In genomic region chr10:70169044-70169443, GRCm38 (mm10) we compare ENCODE assay signal across 10 mouse cellular contexts. TPM values are rescaled to one million over a fixed set of nuclear protein-coding genes. Genes with fewer than 3 reads are reported as not detected.
DNase-seq lines count a peak whose midpoint lies in the region; ATAC-seq and TF ChIP-seq lines count a peak whose summit lies in the region.
"Had no signal": no experiment of that assay in that cellular context is flagged by ENCODE, and none has a peak within 500 bp of the region (broad histone marks: within the 10 kb centered on the region; RNA-seq: fewer than 3 reads in every experiment).

No protein-coding gene starts in this region.

- H3K27ac ChIP-seq in hindbrain, embryonic 15.5 days (replicated peaks): peak overlapping the region; percentile 22; the same call in 1 of the 2 replicates
- H3K27ac ChIP-seq in midbrain, postnatal 0 days (ENCODE audit: low read depth, low read length): no peak overlapping the region
- H3K27ac ChIP-seq: lung, embryonic 15.5 days had no signal

- 48% methylated on average over 18 of the region's 18 CpGs for WGBS in hindbrain, embryonic 15.5 days
- 49% methylated on average over 18 of the region's 18 CpGs for WGBS in midbrain, postnatal 0 days

- peak; percentile 51; the same call in 1 of the 2 replicates for ATAC-seq in hindbrain, embryonic 15.5 days (ENCODE audit: low FRiP score, low read depth)
- ATAC-seq in midbrain, postnatal 0 days (ENCODE audit: low FRiP score): peak; percentile 50; the same call in 1 of the 2 replicates
- ATAC-seq in megakaryocyte-erythroid progenitor cell, adult 5-6 weeks (replicated peaks; ENCODE audit: low FRiP score, low TSS enrichment, poor library complexity, severe bottlenecking): no peak

- H3K9me3 ChIP-seq in hindbrain, embryonic 15.5 days: no peaks in the 10 kb centered on the region
- no peaks in the 10 kb centered on the region for H3K9me3 ChIP-seq in midbrain, postnatal 0 days (ENCODE audit: low read length)
- H3K9me3 ChIP-seq: lung, embryonic 15.5 days had no signal

- H3K36me3 ChIP-seq in hindbrain, embryonic 15.5 days: 0 out of 2 replicates have a peak, but pooled peaks cover 6% of the 10 kb centered on the region
- H3K36me3 ChIP-seq in midbrain, postnatal 0 days (ENCODE audit: insufficient read depth, low read length): peaks cover 8% of the 10 kb centered on the region; the same call in 1 of the 2 replicates

- H3K4me3 ChIP-seq in hindbrain, embryonic 15.5 days: no peak overlapping the region
- H3K4me3 ChIP-seq in midbrain, postnatal 0 days (ENCODE audit: low read depth, low read length): no peak overlapping the region
- H3K4me3 ChIP-seq: lung, embryonic 15.5 days had no signal

- DNase-seq in heart, adult 11 months: peak; percentile 92
- DNase-seq in heart, postnatal 25 days (ENCODE audit: low spot score): no peak
- peak; percentile 31 for DNase-seq in heart, adult 8-10 months (ENCODE audit: low spot score)
- DNase-seq in midbrain, postnatal 0 days (ENCODE audit: low spot score): peak; percentile 51
- DNase-seq in cerebellum, adult 18-20 months: no peak
- no peak for DNase-seq in embryo, embryonic 10.5 days (ENCODE audit: low spot score)
- DNase-seq: cerebellum, postnatal 14 days had no signal

- intact Hi-C loops in heart, postnatal 25 days (cut with DNase I): no loop called here

- TF ChIP-seq CTCF in midbrain, postnatal 0 days (IDR thresholded peaks at IDR 0.05): no peak

- H3K4me1 ChIP-seq in hindbrain, embryonic 15.5 days (replicated peaks): peaks cover 17% of the 10 kb centered on the region
- no peaks in the 10 kb centered on the region for H3K4me1 ChIP-seq in midbrain, postnatal 0 days (ENCODE audit: insufficient read depth, low read length)

- H3K4me2 ChIP-seq in hindbrain, embryonic 15.5 days: 0 out of 2 replicates have a peak overlapping the region, but pooled peaks have one; percentile 2
- H3K4me2 ChIP-seq in midbrain, postnatal 0 days (ENCODE audit: low read depth, low read length, poor library complexity, severe bottlenecking): no peak overlapping the region
- H3K4me2 ChIP-seq: lung, embryonic 15.5 days had no signal

- H3K9ac ChIP-seq in hindbrain, embryonic 15.5 days: no peak overlapping the region
- no peak overlapping the region for H3K9ac ChIP-seq in midbrain, postnatal 0 days (replicated peaks; ENCODE audit: low read length, poor library complexity, severe bottlenecking)
- H3K9ac ChIP-seq: lung, embryonic 15.5 days had no signal

- H3K27me3 ChIP-seq in hindbrain, embryonic 15.5 days: no peaks in the 10 kb centered on the region
- H3K27me3 ChIP-seq in midbrain, postnatal 0 days (ENCODE audit: insufficient read depth, low read length): no peaks in the 10 kb centered on the region
- H3K27me3 ChIP-seq: lung, embryonic 15.5 days had no signal

RNA-seq across cellular contexts. Expression of gene Mrln, which starts 35.4 kb away (rescaled TPM):
- total RNA-seq in heart, postnatal 25 days (2021): 1 to 10 TPM; 3.0 to 3.8 TPM
- total RNA-seq in heart, adult 8-10 months (2022): 1 to 10 TPM; 1.9 to 4.2 (median 3.0) TPM
- 1.8 and 2.0 TPM in 2 replicates for polyA plus RNA-seq in hindbrain, embryonic 15.5 days (2015; fragmentation: Nextera tagmentation; extraction: Ambion mirVana)
- 1.9 TPM in 1 of 2 replicates, not detected in the other for total RNA-seq in midbrain, postnatal 0 days (2014; rRNA removed)
- polyA plus RNA-seq in midbrain, postnatal 0 days (2015; fragmentation: Nextera tagmentation; extraction: Ambion mirVana): 1.3 and 1.5 TPM in 2 replicates
- not detected in 2 replicates for total RNA-seq in megakaryocyte-erythroid progenitor cell, adult 5-6 weeks (2014; fragmentation: Nextera tagmentation)
- not detected in 2 replicates for total RNA-seq in megakaryocyte-erythroid progenitor cell, adult 5-6 weeks (2017)
- polyA plus RNA-seq: lung, embryonic 15.5 days had no signal

Comparison
In these comparisons a context has a peak if more than half of its experiments do, and no peak if none do; other contexts are left out.
1. DNase-seq: peak in heart, adult 11 months (single experiment), heart, adult 8-10 months (single experiment) and midbrain, postnatal 0 days (single experiment); none in heart, postnatal 25 days (single experiment), cerebellum, adult 18-20 months (0 of 2) and embryo, embryonic 10.5 days (single experiment).